Mouse (Mus musculus) stomach, postnatal 0 days (tissue): Measurements from ENCODE around the gene Vps11.

Experiments used
- CTCF ChIP-seq: IDR thresholded peaks from 2 replicates; pipeline ENCODE4 v1.5.1; 2016; ENCODE audit warnings: antibody characterized with exemption, low read depth, mild to moderate bottlenecking, moderate library complexity
- EP300 ChIP-seq: optimal IDR thresholded peaks from 2 replicates; pipeline ENCODE3; 2016; ENCODE audit warnings: antibody characterized with exemption

DNA sequence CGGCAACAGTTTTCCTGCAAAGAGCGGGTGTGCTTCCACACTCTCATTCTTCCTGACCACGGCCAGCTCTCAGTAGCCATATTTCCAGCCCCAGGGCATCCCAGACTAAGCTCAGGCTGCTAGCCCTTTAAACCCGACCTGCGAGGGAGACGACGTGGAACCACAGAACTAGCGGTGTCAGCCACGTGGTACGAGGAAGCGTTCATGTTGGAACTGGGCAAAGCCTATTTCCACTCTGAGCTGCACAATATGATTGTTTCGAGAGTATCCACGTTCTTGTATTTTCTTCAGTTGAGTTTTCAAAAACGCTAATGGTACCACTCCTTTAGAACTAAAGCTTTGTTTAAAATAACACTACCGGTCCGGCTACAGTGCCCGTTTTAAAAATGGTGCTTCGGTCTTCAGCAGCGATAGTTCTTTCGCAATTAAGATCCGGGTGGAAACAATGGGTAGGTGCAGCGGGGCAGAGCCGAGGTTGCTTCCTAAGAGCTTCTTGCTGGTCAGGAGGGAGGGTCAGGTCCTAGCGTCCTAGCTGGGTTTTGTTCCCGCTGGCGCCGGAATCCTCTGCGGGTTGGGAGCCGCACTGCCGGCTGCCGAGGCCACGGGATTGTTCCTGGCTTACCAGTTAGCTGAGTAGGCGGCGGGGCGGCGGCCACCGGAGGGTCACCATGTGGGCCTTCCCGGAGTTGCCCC lies 35.0 kb downstream of the Vps11 start:
- no peak for TF ChIP-seq CTCF
- TF ChIP-seq EP300: no peak
